Mouse (Mus musculus): ENCODE results near the gene Fgf14.
"Not testable (repeated sequence)": the region's sequence is repeated elsewhere in the genome, so short reads cannot be mapped to it uniquely, and the experiment has no call there.

Gene Fgf14

DNA sequence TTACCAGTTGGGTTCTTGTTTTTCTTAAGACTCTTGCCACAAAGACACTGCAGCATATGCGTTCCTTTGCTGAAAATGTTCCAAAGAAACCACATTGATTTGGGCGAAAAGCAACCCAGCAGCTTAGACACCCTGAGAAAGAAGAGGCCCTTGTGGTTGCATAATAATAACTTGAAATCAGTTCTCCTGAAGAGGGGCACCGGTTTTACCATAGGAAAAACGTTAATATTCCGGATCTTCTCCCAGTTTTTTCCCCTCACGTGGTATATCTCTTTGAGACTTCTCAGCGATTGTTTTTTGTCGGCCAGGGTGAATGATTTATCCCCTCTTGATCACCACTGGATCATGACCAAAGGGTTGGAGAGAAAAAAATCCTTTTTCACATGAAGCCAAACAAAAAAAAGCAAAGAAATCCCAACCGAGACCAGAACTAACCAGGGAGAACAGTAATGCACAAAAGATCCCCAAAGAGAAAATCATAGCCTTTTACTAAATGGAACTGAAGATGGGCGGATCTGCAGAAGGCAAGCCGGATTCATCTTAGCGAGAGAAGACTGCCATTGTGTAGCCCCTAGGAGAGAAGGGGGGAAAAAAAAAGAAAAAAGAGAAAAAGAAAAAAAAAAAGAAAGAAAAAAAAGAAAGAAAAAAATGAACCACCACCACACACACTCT, at the start of gene Fgf14:
Gene Fgf14 (minus strand): TSS at position 622 of the 672 bp plus-strand sequence.
- DNase-seq (ENCODE audit: low spot score): no peak

DNA sequence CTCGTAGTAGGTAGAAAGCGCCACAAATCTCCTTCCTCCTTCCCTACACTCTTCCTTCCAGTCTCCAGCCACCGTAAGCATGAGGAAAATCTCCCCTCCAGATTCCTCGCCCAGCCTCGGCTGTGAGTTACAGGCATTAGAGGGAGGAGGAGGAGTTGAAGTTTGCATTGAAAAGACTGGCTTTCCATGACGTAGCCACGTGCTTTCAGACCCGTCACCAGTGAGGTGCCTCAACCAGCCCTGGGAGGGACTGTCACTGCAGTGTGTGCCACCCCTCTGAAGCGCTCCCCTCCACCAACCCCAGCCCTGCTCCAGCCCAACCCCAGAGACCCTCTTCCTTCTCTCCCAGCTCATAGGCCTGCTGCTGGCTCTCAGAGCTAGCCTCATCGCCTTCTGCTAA, 452 bp upstream of the Fgf14 start:
- DNase-seq (ENCODE audit: low spot score): no peak

DNA sequence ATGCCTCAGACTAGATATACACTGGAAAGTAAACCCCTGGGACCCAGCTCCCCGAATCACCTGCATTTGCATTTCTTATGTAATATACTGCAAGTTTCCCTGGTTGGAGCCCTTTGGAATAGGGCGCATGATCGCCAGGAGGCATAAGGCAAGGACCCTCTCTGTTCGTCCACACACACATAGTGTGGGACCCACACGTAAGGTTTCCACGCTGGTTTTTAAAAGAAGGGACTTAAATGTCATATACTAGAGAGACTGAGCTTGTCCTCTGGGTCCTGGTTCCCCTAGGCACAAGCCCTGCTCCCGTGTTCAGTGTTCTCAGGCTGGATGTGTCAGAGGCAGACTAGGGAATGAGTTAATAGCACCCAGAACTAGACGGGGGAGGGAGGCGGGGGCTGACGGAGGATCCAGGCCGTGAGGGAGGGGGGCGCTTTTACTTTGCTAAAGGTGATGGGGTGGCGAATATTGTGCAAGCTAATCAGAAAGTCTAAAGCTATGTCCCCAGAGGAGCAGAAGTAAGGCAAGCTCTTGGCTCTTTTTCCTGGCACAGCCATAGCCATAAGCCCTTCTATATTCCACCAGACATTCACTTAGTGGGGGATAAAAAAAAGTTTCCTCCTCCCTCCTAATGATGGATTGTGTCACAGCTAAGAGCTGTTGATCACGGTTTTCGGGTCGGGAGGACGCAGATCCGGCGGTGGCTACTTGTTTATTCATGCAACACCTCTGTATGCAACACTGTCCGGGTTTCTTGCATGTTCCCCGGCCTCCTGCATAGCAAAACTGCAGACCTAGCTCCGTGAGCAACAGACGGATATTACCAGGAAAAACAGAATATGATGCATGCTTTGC, 1.0 kb downstream of the Fgf14 start:
- DNase-seq (ENCODE audit: low spot score): no peak

DNA sequence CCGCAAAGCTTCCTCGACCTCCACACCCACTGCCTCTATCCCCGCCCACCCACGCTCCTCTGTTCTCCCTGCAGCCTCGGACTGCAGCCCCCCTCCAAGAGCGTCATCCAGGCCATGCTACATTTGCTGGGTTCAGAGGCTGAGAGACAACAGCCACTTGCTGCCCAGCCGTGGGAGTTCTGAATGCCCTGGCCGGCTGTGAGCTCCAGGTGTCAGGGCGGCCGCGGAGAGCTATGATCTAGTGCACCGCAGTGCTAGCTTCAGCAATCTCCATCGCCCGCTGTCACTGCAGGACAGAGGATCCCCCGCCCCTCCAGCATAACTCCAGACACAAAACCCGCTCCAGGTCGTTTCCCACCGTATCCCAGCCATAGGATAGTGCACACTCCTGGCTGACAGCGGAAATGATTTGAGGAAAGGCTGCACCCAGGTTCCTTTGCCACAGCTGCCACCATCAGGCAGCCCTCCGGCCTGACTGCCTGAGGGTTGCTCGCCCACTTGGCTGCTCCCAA, 1.7 kb downstream of the Fgf14 start:
- DNase-seq (ENCODE audit: low spot score): peak; percentile 40

DNA sequence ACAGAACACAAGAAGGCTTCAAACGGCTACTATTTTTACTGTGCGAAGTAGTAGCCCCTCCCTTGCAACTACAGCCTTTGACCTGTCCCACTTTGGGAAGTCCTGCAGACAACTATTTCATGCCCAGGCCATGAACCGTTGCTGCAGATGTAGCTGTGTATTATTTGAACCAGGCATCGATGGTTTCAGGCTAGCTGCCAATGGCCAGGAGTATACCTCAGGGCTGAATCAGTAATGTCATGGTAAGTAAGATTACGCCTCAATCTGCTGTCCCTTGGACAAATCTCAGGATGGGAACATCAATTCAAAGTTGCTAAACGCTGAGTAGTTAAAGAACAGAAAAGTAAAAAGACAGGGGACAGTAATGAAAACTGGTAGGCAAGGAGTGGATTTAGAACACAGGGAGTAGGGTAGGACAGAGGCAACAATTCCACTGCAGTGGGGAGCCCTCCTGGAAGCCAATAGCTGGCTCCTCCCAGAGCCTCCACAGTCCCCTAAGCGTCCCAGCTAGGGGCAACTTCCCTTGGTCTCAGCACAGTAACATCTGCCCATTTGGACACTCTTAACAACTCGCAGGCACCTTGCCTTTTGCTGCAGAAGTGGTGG, 2.3 kb downstream of the Fgf14 start:
- no peak for DNase-seq (ENCODE audit: low spot score)

DNA sequence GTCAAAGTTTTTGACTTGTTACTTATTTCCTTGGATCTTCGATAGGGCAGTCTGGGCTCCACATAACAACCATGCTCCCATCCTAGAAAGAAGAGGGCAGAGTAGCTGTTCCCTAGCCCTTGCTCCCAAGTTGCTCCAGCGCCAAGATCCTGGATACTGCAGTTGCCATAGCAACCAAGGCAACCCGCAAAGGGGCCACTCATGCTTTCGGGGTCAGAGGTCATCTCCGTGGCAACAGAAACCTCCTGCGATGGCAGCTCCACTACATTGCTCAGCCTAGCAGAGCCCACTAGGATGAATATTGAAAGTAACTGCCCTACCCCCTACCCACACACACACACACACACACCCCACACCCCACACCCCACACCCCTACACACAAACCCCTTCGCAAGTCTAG, 7.2 kb downstream of the Fgf14 start:
- peak; percentile 42 for DNase-seq (ENCODE audit: low spot score)

DNA sequence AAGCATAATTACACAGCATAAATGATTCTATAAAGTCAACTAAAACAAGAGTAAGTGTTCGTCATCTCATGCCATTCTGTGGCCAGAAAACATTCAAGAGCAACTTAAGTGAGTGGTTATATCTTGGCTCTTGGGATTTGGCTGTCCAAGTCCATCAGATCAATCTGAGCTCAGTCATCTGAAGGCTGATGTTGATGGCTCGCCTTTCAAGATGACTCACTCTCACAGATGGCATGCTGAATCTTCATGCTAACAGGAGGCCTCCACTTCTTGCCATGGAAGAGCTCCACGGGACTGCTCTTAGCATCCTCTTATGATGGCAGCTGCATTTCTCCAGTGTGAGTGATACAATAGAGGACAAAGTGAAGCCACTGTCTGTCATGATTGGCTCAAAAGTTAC, 34.1 kb downstream of the Fgf14 start:
- DNase-seq (ENCODE audit: low spot score): no peak

DNA sequence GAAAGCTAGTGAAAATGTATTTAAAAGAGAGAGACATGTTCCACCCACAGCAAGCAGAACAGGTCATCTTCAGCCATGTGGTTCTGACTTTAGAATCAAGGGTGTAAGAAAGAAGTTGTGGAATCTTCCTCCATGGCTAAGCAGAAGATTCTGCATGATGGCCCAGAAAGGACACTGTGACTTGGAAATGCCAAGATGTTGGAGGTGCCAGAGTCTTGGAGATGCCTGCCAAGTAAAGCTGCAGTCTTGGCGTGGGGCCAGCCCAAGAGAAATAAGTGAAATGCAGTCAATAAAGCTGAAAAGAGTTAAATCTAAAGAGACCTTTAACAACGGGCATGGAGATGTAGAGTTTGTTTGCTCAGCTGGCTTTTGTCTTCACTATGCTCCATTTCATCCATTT, 42.0 kb downstream of the Fgf14 start:
- DNase-seq (ENCODE audit: low spot score): peak; percentile 40

DNA sequence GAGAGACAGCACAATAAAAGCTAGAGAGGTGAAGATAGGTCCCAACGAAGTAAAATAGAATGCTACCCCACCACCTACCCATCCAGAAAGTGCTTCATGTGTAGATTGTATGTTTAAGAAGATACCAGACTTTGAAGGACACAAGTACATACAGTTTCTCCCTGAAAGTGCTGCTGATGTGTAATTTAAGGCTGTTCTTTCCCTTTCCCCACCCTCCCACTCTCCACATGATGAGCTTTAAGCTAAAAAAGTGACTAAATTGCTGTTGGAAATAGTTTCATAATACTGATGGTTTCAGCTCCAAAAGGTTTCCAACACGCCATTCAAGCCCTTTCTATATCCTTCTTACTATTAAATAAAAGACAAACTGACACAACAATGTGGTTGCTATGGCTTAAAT, 63.5 kb downstream of the Fgf14 start:
- DNase-seq (ENCODE audit: low spot score): no peak

DNA sequence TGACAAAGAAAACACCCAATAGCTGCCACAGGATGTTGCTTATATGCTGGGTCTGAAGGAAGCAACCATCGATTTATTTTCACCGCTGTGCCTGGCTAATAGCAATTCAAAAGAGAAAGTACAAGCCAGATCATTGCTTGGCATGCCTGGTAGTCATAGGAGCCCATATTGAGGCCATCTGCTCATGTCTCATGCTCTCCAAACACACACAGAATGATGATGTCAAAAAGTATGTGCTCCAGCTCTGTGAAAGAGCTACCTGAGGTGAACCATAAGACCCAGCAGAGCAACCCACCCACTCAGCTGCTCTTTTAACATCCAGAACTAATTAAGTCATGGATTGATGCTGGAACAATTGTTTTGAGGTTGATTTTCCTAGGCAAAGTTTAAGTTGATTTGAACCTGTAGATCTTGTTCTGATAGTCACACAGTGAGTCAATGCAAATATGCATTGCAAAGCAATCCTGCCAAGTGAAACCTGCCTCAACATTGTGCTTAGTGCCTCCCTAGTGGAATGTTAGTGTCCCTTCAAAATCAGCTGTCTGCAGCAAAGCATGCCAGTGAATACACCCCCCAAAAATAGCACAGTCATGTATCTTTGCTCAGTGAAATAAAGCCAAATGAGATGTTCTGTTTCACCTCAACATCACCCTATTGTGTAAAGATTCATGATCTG, 70.8 kb downstream of the Fgf14 start:
- DNase-seq (ENCODE audit: low spot score): no peak

DNA sequence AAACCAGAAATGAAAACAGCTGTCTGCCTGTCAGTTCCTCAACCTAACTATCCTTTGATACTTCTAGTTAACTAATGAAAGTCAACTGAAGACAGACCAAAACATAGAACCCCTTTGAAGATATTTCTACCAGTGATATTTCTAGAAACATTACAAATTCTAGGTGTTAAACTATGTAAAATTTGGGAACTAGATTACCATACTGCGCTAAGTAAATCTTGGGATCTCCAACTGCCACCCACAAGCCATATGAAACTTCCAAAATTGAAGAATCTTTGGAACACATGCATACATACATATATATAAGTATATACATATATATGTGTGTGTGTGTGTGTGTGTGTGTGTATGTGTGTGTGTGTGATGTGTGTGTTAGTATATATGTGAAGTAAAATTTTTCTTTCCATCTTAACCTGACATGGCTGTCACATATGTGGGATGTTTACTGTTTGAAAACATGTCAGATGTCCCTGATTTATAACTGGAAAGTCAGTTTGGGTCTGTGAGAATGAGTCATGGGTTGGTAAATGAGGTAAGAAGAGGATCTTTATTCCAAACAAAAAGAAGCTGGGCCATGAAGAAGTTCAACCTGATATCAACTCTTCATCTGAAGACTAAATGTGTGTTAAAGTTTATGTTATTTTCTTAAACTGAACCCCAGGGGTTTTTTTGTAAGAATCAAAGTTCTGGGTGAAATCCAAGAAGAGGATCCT, 71.7 kb downstream of the Fgf14 start:
- no peak for DNase-seq (ENCODE audit: low spot score)

DNA sequence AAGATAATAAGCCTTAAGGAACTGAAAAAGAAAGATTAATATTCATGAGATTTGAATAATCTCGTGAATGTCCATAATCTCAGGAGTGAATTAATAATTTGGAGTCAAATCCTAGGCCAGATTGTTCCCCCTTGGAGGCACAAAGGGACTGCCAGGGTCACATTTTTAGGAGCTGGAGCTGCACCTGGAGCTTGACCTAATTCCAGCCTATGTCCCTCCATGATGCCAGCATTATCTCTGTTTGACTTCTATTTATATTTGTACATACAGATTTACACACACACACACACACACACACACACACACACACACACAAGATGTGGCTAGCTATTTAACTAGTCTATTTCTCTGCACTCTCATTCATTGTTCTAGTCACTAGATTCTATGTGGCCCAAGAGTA, 100.4 kb downstream of the Fgf14 start:
- DNase-seq (ENCODE audit: low spot score): no peak

DNA sequence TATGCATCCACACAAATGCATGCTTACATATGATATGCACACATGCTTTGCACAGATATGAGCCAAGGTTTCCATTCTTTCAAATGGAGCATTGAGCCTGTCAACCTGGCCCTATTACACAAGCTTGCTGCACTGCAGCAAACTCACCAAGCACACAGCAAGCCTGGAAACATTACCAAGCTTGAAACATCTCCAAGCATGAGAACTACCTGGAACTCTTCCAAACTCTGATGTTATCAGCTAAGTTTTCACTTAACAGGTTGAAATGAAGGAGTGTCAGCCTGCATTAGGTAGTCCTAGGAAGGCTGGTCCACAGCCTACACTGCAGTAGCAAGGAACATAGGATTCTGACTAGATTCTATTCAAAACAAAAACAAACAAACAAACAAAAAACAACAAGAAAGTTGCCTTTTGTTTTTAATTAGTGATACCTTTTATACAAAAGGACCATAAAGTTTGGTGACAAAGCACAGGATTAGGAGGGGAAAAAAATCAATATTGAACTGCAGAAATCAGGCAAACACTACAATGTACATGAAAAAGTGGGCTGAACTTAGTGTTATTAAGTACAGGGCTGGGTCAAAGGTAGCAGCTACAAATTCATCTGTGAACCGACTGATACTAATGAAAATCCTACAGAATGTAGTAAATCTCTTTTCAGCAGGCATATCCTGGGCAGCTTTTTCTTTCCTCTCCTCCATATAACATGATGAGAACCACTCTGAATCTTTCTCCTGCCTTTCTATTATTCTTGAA, 101.6 kb downstream of the Fgf14 start:
- DNase-seq (ENCODE audit: low spot score): no peak

DNA sequence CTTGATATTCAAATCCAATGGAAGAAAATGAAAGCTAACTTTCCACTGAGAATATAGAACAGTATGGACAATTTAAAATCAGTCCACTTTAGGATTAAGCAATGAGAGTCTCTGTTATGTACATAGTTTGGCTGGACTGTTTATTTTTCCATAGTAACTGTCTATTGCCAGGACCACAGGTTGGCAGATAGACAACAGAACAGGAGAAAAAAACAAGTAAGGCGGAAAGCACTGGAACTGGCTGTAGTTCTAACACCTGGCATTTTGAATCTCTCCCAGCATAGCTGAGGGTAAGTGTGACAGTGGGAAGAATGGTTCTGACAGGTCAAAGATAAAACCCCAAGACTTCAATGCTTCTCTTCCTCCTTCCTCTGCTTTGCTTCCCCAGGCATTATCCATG, 110.5 kb downstream of the Fgf14 start:
- DNase-seq (ENCODE audit: low spot score): no peak

DNA sequence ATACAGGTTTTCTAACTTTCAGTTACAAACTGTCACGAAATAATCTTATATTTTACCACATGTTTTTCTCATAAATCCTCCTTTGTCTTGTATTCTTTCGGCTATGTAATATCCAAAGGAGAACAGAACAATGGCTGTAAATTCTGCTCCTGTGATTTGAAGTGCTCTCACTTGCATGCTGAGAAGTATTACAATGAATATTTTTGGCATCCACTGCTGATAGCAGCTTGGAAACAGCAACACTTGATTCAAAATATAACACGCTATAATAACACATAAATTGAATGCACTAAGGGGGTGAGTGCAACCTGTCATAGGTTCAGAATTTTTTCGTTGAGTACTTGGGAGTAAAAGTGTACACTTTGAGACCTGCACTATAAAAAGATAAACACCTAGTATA, 115.4 kb downstream of the Fgf14 start:
- DNase-seq (ENCODE audit: low spot score): no peak

DNA sequence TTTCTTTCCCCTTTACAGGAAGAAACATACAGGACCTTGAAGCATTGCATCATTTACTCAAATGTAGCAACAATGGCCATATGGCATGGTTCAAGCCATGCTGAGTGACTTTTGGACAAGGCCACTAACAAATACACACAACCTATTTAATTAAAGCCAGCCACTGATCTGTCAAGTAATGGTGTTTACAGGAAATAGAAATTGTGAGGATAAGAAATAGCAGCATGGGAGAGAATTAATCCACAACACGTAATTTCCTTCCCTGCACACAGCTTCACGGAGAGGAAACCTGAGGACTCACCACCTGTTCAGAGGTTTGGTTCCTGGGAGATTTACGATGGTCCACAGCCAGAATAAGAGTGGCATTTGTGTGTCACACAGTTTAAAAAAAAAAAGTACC, 140.8 kb downstream of the Fgf14 start:
- no peak for DNase-seq (ENCODE audit: low spot score)

DNA sequence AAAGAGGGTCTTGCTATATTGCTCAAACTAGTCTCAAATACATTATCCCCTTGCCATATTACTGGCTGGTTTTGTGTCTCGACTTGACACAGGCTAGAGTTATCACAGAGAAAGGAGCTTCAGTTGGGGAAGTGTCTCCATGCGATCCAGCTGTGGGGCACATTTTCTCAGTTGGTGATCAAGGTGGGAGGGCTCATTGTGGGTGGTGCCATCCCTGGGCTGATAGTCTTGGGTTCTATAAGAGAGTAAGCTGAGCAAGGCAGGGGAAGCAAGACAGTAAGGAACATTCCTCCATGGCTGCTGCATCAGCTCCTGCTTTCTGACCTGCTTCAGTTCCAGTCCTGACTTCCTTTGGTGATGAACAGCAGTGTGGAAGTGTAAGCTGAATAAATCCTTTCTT, 141.6 kb downstream of the Fgf14 start:
- not testable (repeated sequence) for DNase-seq (ENCODE audit: low spot score)

DNA sequence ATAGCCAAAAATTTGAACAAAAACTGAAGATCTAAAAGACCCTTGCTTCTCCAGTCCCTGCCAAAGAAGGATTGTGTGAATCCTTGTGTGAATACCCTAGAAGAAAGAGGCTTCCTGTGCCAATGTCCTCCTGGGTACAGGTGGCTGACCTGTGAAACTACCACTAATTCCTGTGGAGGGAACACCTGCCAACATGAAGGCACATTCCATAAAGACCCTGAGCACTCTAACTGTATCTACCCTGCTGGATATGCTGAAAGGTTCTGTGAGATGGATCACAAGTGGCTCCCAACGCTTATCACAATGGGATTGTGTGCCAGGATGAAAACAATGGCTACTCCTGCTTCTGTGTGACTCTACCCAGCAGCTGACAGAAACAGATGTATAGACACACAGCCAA, 144.9 kb downstream of the Fgf14 start:
- no peak for DNase-seq (ENCODE audit: low spot score)

DNA sequence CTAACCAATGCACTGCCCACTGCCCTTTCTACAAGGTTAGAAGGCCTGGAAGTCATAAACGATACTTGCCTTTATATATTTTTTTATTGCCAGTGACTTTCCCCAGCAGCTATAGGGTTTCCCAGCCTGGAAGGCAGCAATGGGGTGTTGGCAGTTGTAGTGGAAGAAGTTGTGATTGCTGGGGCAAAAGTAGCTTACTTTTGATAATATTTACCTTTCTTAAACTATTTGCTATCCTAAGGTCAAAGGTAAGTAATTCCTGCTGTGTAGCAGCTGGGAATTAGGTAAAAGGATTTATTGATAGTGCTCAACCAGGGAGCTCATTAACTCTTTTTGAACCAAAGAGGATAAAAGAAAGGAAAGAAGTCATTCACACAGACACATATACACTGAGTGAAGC, 164.9 kb downstream of the Fgf14 start:
- DNase-seq (ENCODE audit: low spot score): no peak

DNA sequence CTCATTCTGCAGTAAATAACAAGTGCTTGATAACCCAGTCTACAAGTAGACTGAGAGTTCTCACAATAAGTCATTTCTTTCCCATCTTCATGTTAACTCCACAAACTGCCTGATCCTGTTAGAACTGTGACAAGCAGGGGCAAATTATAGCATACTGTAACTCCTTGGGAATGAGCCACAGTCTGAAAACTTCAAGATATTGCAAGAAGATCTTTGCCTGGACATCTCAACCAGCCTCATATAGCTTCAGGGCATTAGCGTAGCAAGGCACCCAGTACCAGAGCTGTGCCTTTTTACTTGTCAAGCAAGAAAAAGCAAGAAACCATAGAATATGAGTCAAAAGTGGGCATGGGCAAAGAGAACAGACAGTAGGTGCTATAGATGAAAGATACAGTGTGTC, 188.0 kb downstream of the Fgf14 start:
- no peak for DNase-seq (ENCODE audit: low spot score)

DNA sequence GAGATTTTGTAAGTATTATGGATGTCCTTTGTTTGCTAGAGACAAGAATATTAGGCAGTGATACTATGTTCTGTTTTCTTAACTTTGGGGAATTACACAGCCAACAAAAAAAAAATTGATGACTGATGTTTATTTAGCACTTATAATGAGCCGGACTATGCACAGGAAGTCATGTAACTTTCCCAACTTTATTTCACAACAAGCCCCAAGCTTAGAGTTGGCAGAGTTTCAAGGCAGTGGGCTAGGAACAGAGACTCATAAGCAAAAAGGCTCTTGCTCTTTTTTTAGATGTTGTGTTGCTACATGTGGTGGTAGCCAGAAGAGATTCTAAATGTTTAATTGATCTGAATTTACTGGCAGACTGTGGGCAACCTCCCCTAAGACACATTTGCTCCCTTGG, 191.7 kb downstream of the Fgf14 start:
- DNase-seq (ENCODE audit: low spot score): no peak

All from testis, postnatal 10 days (tissue).